Mouse (Mus musculus) liver, embryonic 12.5 days (tissue): ENCODE data around the gene Wrb. TPM values are rescaled to one million over a fixed set of nuclear protein-coding genes. Genes with fewer than 3 reads are reported as not detected.
A peak's percentile ranks its signal among the peaks of the same experiment; 100 is the strongest.
"Not testable (repeated sequence)": the region's sequence is repeated elsewhere in the genome, so short reads cannot be mapped to it uniquely, and the experiment has no call there.

Experiments used
- ATAC-seq: fragments of 200-750 bp; cut with Nextera tagmentation; 2 replicates; pipeline ENCODE4 v1.8.0; 2017; ENCODE audit warnings: moderate number of reproducible peaks, mild to moderate bottlenecking, moderate library complexity
- H3K27ac ChIP-seq: fragments of 300-500 bp; sonication (generic); 2 replicates; pipeline ENCODE4 v1.5.1; 2016; ENCODE audit warnings: mild to moderate bottlenecking
- H3K27me3 ChIP-seq: fragments of 300-500 bp; sonication (generic); replicated peaks from 2 replicates; pipeline ENCODE4 v1.6.1; 2016; ENCODE audit warnings: mild to moderate bottlenecking, moderate library complexity
- H3K36me3 ChIP-seq: fragments of 300-500 bp; sonication (generic); 2 replicates; pipeline ENCODE4 v1.6.1; 2016; ENCODE audit warnings: mild to moderate bottlenecking, moderate library complexity
- H3K4me1 ChIP-seq: fragments of 300-500 bp; sonication (generic); 2 replicates; pipeline ENCODE4 v1.6.1; 2016
- H3K4me2 ChIP-seq: fragments of 300-500 bp; sonication (generic); 2 replicates; pipeline ENCODE4 v1.6.1; 2016; ENCODE audit warnings: mild to moderate bottlenecking, moderate library complexity
- H3K4me3 ChIP-seq: fragments of 300-500 bp; sonication (generic); 2 replicates; pipeline ENCODE4 v1.5.1; 2016; ENCODE audit warnings: mild to moderate bottlenecking, moderate library complexity
- H3K9ac ChIP-seq: fragments of 300-500 bp; sonication (generic); 2 replicates; pipeline ENCODE4 v1.6.1; 2016; ENCODE audit warnings: mild to moderate bottlenecking, moderate library complexity
- H3K9me3 ChIP-seq: fragments of 300-500 bp; sonication (generic); replicated peaks from 2 replicates; pipeline ENCODE4 v1.6.1; 2016; ENCODE audit warnings: mild to moderate bottlenecking, moderate library complexity
- WGBS: fragments of 180-500 bp; shearing (Covaris S2); methylation state at CpG from one replicate; pipeline ENCODE4 v1.1.7; 2016; ENCODE audit not compliant: insufficient replicate concordance; 5-methylcytosine and 5-hydroxymethylcytosine counted together
- polyA plus RNA-seq: library from polyadenylated mRNA; unstranded; fragments of >200 nt; fragmentation: Nextera tagmentation; extraction: Ambion mirVana; gene quantifications from 2 replicates; pipeline ENCODE4 v1.2.1, GENCODE M21; 2016

Gene Wrb
- polyA plus RNA-seq, 1 experiment from 2014 or later = 30.9 TPM

GRCm38 (mm10) chr16:96127657-96128344 is 17.4 kb upstream of the Wrb start, which contains the start of gene Hmgn1:
Gene Hmgn1, minus strand, starts transcription at chr16:96127729.
- peak; percentile 91 for ATAC-seq
- peak within 1 kb of the TSS; percentile 77 for H3K27ac ChIP-seq
- H3K36me3 ChIP-seq = peaks cover 39% of the 10 kb centered on the region
- peaks cover 19% of the 10 kb centered on the region for H3K27me3 ChIP-seq
- H3K9ac ChIP-seq = peak within 1 kb of the TSS; percentile 84
- peak within 1 kb of the TSS; percentile 98 for H3K4me2 ChIP-seq
- H3K9me3 ChIP-seq = no peaks in the 10 kb centered on the region
- under 1% methylated on average over 58 of the region's 72 CpGs for WGBS
- H3K4me1 ChIP-seq = peaks cover 28% of the 10 kb centered on the region
- H3K4me3 ChIP-seq = peak within 1 kb of the TSS; percentile 81

- WGBS = 9% methylated on average over 9 of the region's 9 CpGs
- Histone ChIP-seq H3K27me3 (peaks cover 19% of the 10 kb centered on the region), H3K9me3 (no peaks in the 10 kb centered on the region), H3K4me1 (peaks cover 28% of the 10 kb centered on the region), H3K36me3 (peaks cover 32% of the 10 kb centered on the region), H3K4me2 (peak overlapping the region; percentile 98), H3K4me3 (peak overlapping the region; percentile 81), H3K9ac (peak overlapping the region; percentile 84), H3K27ac (peak overlapping the region; percentile 73)
- ATAC-seq = no peak
Observed at GRCm38 (mm10) chr16:96128466-96128865, 16.7 kb upstream of the Wrb start.

DNA sequence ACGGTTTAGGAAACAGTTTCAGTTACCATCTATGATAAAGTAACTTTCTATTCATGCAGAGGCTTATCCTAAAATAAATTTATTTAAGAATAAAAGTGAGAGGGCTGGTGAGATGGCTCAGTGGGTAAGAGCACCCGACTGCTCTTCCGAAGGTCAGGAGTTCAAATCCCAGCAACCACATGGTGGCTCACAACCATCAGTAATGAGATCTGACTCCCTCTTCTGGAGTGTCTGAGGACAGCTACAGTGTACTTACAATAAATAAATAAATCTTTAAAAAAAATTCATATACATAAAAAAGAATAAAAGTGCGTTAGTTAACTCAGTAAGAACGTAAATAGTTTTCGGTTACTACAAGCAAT is 478 bp upstream of the Wrb start:
- H3K4me3 ChIP-seq = peak overlapping the region; percentile 72
- peak; percentile 3 for ATAC-seq
- not testable (repeated sequence) for H3K27ac ChIP-seq, H3K27me3 ChIP-seq, H3K36me3 ChIP-seq, H3K9me3 ChIP-seq, H3K9ac ChIP-seq
- peak overlapping the region; percentile 93 for H3K4me2 ChIP-seq
- WGBS = 22% methylated on average over 6 of the region's 6 CpGs
- peaks cover 30% of the 10 kb centered on the region for H3K4me1 ChIP-seq

DNA sequence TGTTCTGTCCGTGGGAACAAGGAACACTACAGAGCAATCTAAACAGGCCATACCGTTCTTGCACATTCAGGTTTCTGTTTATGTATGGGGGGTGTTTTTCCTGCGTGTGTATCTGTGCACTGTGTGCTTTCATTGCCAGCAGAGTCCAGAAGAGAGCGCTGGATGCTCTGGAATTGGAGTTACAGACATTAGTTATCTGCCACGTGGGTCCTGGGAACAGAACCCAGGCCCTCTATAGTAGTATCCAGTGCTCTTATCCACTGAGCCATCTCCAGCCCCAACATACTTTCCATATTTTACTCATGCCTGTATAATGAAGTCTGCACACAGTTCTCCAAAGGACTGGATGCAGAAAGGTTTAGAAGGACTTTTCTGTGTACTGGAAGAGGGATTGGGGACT is 607 bp downstream of the Wrb start:
- Histone ChIP-seq H3K4me3 (peak overlapping the region; percentile 72), H3K9ac (peak overlapping the region; percentile 78), H3K4me2 (peak overlapping the region; percentile 93), H3K27ac (peak overlapping the region; percentile 42; the same call in 1 of the 2 replicates), H3K27me3 (peaks cover 7% of the 10 kb centered on the region; the same call in 1 of the 2 replicates), H3K36me3 (no peaks in the 10 kb centered on the region), H3K9me3 (no peaks in the 10 kb centered on the region; the same call in 1 of the 2 replicates), H3K4me1 (peaks cover 32% of the 10 kb centered on the region)
- ATAC-seq = no peak; the same call in 1 of the 2 replicates
- 0% methylated on average over 5 of the region's 5 CpGs for WGBS

DNA sequence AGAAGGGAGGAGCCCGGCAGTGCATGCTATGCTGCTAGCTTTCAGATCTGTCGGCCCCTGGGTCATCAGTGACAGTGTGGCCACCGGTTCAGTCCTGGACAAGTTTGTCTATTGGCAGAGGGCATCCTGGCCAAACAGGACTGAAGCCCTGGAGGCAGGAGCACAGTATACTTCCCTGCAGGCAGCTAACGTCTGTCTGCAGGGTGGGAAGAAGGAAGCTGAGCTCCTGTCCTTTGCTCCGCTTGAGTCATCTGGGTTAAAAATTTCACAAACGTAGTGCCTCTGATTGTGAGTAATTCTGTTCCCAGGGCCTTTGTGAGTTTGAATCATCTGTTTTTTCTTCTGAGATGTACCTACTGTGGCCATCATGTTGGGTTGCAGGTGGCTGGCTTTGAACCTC is 3.6 kb downstream of the Wrb start:
- Histone ChIP-seq H3K4me3 (no peak overlapping the region), H3K27ac (no peak overlapping the region), H3K9me3 (no peaks in the 10 kb centered on the region), H3K27me3 (0 out of 2 replicates have a peak, but pooled peaks cover 3% of the 10 kb centered on the region), H3K4me1 (peaks cover 33% of the 10 kb centered on the region), H3K4me2 (no peak overlapping the region), H3K36me3 (peaks cover 21% of the 10 kb centered on the region), H3K9ac (no peak overlapping the region)
- WGBS = 64% methylated on average over 6 of the region's 6 CpGs
- ATAC-seq = no peak

GRCm38 (mm10) chr16:96149311-96149710 is 4.1 kb downstream of the Wrb start:
- H3K36me3 ChIP-seq = peaks cover 26% of the 10 kb centered on the region
- no peak overlapping the region for H3K9ac ChIP-seq
- no peak for ATAC-seq
- peaks cover 33% of the 10 kb centered on the region for H3K4me1 ChIP-seq
- H3K27me3 ChIP-seq = no peaks in the 10 kb centered on the region
- WGBS = 67% methylated on average over 9 of the region's 9 CpGs
- H3K4me3 ChIP-seq = no peak overlapping the region
- H3K27ac ChIP-seq = no peak overlapping the region
- no peaks in the 10 kb centered on the region for H3K9me3 ChIP-seq
- no peak overlapping the region for H3K4me2 ChIP-seq

DNA sequence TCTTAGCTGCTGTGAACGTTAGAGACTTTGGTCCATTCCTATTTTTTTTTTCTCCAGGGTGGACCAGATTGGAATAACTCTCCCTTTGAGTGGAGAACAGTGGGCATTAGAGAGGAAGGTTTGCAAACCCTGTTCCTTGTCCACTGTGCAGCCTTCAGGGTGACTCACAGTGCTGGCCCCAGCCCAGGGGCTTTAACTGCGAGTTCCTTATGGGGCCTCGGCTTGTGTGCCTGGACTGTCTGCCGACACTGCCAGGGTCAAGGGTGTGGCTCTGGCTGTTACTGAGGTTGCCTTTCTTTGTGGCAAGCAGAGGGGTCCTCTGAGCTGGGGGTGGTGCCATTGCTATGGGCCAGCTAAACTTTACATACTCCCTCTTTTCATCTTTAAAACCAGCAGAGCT is 5.8 kb downstream of the Wrb start:
- H3K4me3 ChIP-seq = no peak overlapping the region
- no peak overlapping the region for H3K4me2 ChIP-seq
- no peaks in the 10 kb centered on the region for H3K27me3 ChIP-seq
- H3K36me3 ChIP-seq = peaks cover 41% of the 10 kb centered on the region
- peaks cover 27% of the 10 kb centered on the region for H3K4me1 ChIP-seq
- no peak for ATAC-seq
- H3K27ac ChIP-seq = no peak overlapping the region
- H3K9me3 ChIP-seq = no peaks in the 10 kb centered on the region
- no peak overlapping the region for H3K9ac ChIP-seq
- 61% methylated on average over 4 of the region's 4 CpGs for WGBS

DNA sequence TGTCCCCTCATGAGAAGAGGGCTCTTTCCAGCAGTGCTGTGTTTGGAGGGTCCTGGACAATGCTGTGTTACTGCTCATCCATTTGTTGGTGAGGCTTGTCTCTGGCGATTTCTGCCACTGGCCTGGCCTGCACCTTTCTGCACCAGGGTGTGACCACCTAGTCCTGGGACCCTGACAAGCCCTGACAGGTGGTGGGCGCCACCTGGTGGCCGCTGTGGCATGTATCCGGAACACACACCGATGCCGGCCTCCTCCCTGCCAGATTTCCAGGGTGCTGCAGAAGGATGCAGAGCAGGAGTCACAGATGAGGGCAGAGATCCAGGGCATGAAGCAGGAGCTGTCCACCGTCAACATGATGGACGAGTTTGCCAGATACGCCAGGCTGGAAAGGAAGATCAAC is 6.3 kb downstream of the Wrb start:
- peaks cover 22% of the 10 kb centered on the region for H3K4me1 ChIP-seq
- no peak overlapping the region for H3K9ac ChIP-seq
- no peak overlapping the region for H3K4me2 ChIP-seq
- H3K4me3 ChIP-seq = no peak overlapping the region
- 0 out of 2 replicates have a peak, but pooled peaks have one; percentile 35 for ATAC-seq
- peaks cover 44% of the 10 kb centered on the region for H3K36me3 ChIP-seq
- WGBS = 26% methylated on average over 9 of the region's 9 CpGs
- H3K9me3 ChIP-seq = no peaks in the 10 kb centered on the region
- H3K27me3 ChIP-seq = no peaks in the 10 kb centered on the region
- H3K27ac ChIP-seq = no peak overlapping the region

- no peak for ATAC-seq
- H3K4me2 ChIP-seq = no peak overlapping the region
- H3K27ac ChIP-seq = no peak overlapping the region
- H3K4me3 ChIP-seq = no peak overlapping the region
- no peaks in the 10 kb centered on the region; the same call in 1 of the 2 replicates for H3K27me3 ChIP-seq
- 81% methylated on average over 2 of the region's 2 CpGs for WGBS
- H3K9me3 ChIP-seq = no peaks in the 10 kb centered on the region
- H3K36me3 ChIP-seq = peaks cover 58% of the 10 kb centered on the region
- peaks cover 16% of the 10 kb centered on the region for H3K4me1 ChIP-seq
- no peak overlapping the region for H3K9ac ChIP-seq
Observed at GRCm38 (mm10) chr16:96154476-96154875, 9.3 kb downstream of the Wrb start.

- H3K4me2 ChIP-seq = no peak overlapping the region
- peaks cover 58% of the 10 kb centered on the region for H3K36me3 ChIP-seq
- no peaks in the 10 kb centered on the region for H3K9me3 ChIP-seq
- H3K4me1 ChIP-seq = peaks cover 15% of the 10 kb centered on the region
- WGBS = 80% methylated on average over 8 of the region's 8 CpGs
- H3K4me3 ChIP-seq = no peak overlapping the region
- ATAC-seq = no peak
- no peak overlapping the region for H3K9ac ChIP-seq
- H3K27ac ChIP-seq = no peak overlapping the region
- peaks cover 6% of the 10 kb centered on the region; the same call in 1 of the 2 replicates for H3K27me3 ChIP-seq
Observed at GRCm38 (mm10) chr16:96156019-96156418, 10.8 kb downstream of the Wrb start.

- Histone ChIP-seq H3K27me3 (peaks cover 6% of the 10 kb centered on the region; the same call in 1 of the 2 replicates), H3K27ac (no peak overlapping the region), H3K36me3 (peaks cover 54% of the 10 kb centered on the region), H3K9me3 (no peaks in the 10 kb centered on the region), H3K4me3 (no peak overlapping the region), H3K9ac (no peak overlapping the region), H3K4me2 (no peak overlapping the region), H3K4me1 (peaks cover 15% of the 10 kb centered on the region)
- WGBS = 81% methylated on average over 11 of the region's 11 CpGs
- no peak for ATAC-seq
Observed at GRCm38 (mm10) chr16:96157171-96157570, 12.0 kb downstream of the Wrb start.

GRCm38 (mm10) chr16:96158511-96159080 is 13.4 kb downstream of the Wrb start:
- peaks cover 15% of the 10 kb centered on the region for H3K4me1 ChIP-seq
- WGBS = 61% methylated on average over 12 of the region's 12 CpGs
- H3K4me3 ChIP-seq = peak overlapping the region; percentile 65
- H3K4me2 ChIP-seq = peak overlapping the region; percentile 98
- peaks cover 6% of the 10 kb centered on the region; the same call in 1 of the 2 replicates for H3K27me3 ChIP-seq
- H3K9ac ChIP-seq = peak overlapping the region; percentile 82
- no peak for ATAC-seq
- no peak overlapping the region for H3K27ac ChIP-seq
- peaks cover 39% of the 10 kb centered on the region for H3K36me3 ChIP-seq
- no peaks in the 10 kb centered on the region for H3K9me3 ChIP-seq
